Mouse (Mus musculus) mouse embryonic stem cell (cell line): Measurements from ENCODE around the gene Hadhb.

Source experiments
- in situ Hi-C, 2 experiments: fragments of 300-500 bp; cut with MboI; formaldehyde crosslinking; loops; 1 replicate in 1 of 2; 3 replicates in 1 of 2; pipeline ENCODE4 v1.14.3; 2019 to 2020; ENCODE audit warnings: low sequenced_read_pairs in 2 of 2, low pct_unique_long_range_greater_than_20kb in 1 of 2, mixed read lengths in 1 of 2; ENCODE audit not compliant: unreplicated experiment in 1 of 2

Hadhb gene

GRCm38 (mm10) chr5:30214889-30215288, 59.8 kb downstream of the Hadhb start:
- in situ Hi-C loops, result no loop called here

DNA sequence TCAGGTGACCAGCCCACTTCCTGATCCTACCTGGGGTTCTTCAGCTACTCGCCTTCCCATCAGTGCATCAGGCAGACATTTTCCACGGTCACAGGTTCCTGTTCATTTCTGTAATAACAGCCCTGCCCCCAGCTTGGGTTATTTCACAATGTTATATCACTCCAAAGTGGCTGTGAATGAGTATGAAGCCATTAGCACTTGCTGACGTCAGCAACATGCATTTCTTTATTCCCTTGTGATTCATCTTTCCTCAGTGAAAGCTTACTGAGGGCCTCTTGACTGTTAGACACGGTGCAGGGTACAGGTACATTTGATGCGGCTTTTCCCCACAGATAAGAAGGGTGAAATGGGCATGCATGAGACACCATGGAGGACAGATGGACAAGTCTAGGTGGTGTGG, 60.9 kb downstream of the Hadhb start:
- in situ Hi-C loops, result no loop called here

- in situ Hi-C loops, result no loop called here
Measured at GRCm38 (mm10) chr5:30219715-30220114, 64.7 kb downstream of the Hadhb start.

- in situ Hi-C loops, result no loop called here
Measured at GRCm38 (mm10) chr5:30220666-30221065, 65.6 kb downstream of the Hadhb start.

- in situ Hi-C loops, result no loop called here
Measured at GRCm38 (mm10) chr5:30222681-30223080, 67.6 kb downstream of the Hadhb start.

DNA sequence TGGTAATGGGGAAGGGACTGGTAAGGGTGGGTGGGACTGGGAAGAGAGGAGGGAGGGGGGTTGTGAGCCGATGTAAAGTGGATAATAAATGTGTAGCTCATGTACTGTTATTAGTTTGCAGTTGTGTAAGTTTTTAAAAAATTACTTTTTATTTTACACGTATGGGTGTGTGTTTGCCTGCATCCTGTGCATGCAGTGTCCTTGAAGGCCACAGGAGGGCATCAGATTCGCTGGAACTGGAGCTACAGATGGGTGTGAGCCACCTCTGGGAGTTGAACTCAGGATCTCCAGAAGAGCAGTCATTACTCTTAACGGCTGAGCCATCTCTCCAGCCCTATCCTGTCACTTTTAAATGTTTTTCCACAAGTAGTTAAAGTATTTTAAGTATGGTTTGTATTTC, 75.9 kb downstream of the Hadhb start:
- in situ Hi-C loops, result no loop called here

DNA sequence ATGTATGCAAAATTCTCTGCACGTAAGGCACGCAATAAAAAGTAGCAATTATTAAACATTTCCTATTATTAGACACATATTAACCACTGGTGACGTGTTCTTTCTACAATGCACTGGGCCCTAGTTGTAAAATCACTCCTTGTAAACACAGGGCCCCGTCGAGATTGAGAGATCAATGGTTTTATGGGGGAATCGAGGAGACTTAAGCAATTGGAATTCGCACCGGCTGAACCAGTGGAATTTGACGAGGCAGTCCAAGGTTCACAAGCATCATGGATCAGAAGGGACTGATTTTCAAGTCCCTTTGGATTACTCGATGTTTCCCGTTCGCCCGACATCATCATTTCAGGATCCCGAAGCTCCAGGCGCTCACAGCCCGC, 76.8 kb downstream of the Hadhb start:
- in situ Hi-C loops, result no loop called here

GRCm38 (mm10) chr5:30232271-30232971, 77.4 kb downstream of the Hadhb start, which contains the start of gene Selenoi:
Gene Selenoi, plus strand, starts transcription at chr5:30232581.
- in situ Hi-C loops, result no loop called here

GRCm38 (mm10) chr5:30233042-30233441, 78.0 kb downstream of the Hadhb start:
- in situ Hi-C loops, result no loop called here

- in situ Hi-C loops, result no loop called here
Measured at GRCm38 (mm10) chr5:30233979-30234378, 78.9 kb downstream of the Hadhb start.
